Mouse (Mus musculus): Measurements from ENCODE around the gene 1600014C23Rik.
A peak's percentile ranks its signal among the peaks of the same experiment; 100 is the strongest.

Gene 1600014C23Rik

GRCm38 (mm10) chr17:45727481-45727880 is 6.2 kb downstream of the 1600014C23Rik start:
- DNase-seq (ENCODE audit: low spot score in 2 of 2): no peak

DNA sequence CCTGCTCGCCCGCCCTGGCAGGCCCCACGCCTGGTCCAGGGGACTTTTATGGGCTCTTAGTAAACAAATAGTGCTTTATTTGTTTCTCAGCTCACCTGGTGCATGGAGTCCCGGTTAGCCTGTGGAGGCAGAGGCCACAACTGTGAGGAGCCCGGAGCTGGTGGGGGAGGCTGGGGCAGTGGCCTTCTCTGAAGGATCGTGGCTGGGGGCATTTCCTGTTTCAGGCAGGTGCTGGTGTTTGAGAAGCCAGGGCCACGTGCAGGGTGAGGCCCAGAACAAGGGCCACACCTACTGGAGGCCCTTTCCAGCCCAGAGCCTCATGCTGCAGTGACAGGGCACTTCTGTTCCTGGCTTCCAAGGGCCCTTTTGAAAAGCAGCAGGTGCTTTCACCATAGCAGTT is 7.4 kb downstream of the 1600014C23Rik start:
- no peak for DNase-seq (ENCODE audit: low spot score in 2 of 2)

DNA sequence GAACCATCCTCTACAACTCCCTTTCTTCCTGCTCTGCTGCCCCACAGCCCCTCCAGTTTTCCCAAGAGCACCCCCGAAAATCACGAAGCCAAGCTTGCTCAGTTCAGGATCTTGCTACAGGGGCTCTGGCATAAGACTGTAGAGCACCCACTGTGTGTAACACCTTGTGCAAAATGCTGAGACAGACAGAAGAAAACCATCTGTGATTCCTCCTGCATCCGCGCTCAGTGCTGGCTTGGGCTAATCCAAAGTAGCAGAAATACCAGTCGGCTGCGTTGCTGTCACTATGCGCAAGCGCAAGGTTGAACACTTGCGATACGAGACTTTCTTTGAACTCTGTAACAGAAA is 9.1 kb downstream of the 1600014C23Rik start:
- peak in 1 of 2 experiments; percentile 14 for DNase-seq (ENCODE audit: low spot score in 2 of 2)

- DNase-seq (ENCODE audit: low spot score in 2 of 2): peak; percentile 86 to 88
Observed at GRCm38 (mm10) chr17:45723732-45724573, 9.7 kb downstream of the 1600014C23Rik start.

DNA sequence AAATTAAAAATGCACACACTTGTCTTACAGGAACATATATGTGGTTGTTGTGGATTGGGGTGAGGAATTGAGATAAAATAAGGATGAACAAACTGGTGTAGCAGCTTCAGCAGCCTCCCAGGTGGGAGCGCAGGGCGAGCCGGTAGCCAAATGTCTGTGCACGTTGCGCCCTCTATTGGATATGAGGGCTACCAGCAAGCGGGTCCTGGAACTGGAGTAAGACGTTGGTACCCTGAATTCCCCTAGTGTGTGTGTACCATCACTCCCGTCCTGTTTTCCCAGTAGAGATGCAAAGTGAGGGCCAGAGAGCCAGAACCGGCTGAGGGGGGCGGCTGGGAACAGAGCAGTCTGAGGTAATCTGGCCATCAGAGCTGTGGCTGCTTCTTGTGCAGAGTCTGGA is 15.3 kb downstream of the 1600014C23Rik start:
- DNase-seq (ENCODE audit: low spot score in 2 of 2): peak; percentile 67 to 86

DNA sequence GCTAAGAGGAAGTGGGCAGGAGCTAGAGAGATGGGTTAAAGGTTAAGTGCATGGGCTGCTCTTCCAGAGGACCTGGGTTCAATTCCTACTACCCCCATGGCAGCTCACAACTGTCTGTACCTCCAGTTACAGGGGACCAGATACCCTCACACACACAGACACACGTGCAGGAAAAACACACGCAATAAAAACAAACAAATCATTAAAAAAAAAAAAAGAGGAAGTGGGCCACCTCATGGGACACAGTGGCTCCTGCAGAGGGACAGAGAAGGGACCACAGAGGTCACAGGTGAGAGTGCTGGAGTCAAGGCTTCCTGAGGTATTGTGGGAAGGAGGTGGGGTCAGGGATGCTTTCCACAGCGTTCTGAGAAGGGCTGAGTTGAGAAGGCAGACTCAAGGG is 22.1 kb downstream of the 1600014C23Rik start:
- DNase-seq (ENCODE audit: low spot score in 2 of 2): no peak

- DNase-seq (ENCODE audit: low spot score in 2 of 2): no peak
Observed at GRCm38 (mm10) chr17:45710407-45710806, 23.2 kb downstream of the 1600014C23Rik start.

DNA sequence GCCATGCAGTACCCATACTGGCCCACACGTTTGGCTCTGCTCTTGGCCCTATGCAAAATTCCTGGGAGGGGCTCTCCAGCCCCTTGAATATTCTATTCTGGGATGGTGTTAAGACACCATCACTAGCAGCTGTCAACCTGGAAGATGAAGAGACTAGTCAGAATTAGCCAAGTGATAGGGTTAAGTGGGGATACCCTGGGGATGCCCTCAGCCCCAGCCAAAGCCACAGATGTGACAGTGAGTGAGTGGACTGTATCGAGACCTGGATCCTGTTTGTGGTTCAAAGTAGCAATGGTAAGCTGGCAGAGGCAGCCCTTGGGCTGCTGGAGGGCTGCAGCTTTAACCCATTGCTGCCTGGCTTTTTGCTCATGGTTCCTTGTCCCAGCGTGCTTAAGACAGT is 23.8 kb downstream of the 1600014C23Rik start:
- no peak for DNase-seq (ENCODE audit: low spot score in 2 of 2)

DNA sequence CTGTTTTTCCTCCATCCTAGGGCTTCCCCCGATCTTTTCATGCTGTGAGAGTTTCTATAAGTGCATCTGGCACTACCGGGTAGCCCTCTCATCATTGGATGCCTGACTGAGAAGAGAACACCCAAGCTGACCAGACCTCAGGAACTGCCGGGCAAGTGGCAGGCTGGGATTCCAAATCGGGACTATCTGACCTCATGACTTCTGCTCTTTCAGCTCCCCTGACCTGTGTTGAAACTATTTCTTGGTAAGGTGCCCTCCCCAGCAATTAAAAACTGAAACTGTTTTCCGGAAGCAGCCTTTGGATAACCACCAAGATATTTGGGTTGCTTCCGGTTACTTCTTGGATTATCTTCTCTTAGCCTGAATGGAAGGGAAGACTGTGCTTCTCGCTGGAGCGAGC is 25.5 kb downstream of the 1600014C23Rik start:
- DNase-seq (ENCODE audit: low spot score in 2 of 2): no peak

GRCm38 (mm10) chr17:45707376-45707775 is 26.3 kb downstream of the 1600014C23Rik start:
- DNase-seq (ENCODE audit: low spot score in 2 of 2): no peak

DNA sequence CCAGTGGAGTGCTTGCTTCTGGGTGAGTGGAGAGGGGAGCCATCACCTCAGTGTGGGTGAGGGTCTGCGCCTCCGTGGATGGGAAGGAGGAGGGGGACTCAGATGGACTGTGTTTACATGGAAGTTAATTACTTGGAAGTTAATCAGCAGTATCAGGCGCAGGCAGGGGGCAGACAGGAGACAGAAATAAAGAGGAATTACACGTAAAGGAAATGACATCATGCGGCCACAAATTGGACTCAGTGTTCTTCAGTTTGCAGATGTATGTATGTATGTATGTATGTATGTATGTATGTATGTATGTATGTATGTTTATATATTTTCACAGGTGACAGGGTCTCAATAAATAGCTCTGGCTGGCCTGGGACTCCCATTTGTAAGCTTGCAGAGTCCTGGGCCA is 26.8 kb downstream of the 1600014C23Rik start:
- no peak for DNase-seq (ENCODE audit: low spot score in 2 of 2)

- no peak for DNase-seq (ENCODE audit: low spot score in 2 of 2)
Observed at GRCm38 (mm10) chr17:45703187-45703586, 30.5 kb downstream of the 1600014C23Rik start.

GRCm38 (mm10) chr17:45702254-45702653 is 31.4 kb downstream of the 1600014C23Rik start:
- no peak for DNase-seq (ENCODE audit: low spot score in 2 of 2)

DNA sequence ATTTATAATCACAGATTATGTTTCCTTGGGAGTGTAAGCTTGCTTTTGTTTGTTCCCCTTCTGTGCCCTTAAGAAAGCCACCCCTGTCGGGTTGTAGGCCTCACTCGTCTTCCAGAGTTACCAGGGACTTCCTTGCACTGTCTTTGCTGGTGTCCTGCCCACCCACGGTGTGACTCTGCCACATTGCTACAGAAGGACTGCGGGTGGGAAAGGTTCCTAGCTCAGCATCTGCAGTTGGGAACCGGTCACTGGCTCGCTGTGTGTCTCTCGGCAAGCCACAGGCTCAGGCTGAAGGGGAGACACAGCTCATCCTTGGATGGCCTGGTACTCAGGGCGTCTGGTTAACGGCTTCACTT is 32.4 kb downstream of the 1600014C23Rik start:
- no peak for DNase-seq (ENCODE audit: low spot score in 2 of 2)

GRCm38 (mm10) chr17:45700496-45701235 is 33.0 kb downstream of the 1600014C23Rik start:
- no peak for DNase-seq (ENCODE audit: low spot score in 2 of 2)

- DNase-seq (ENCODE audit: low spot score in 2 of 2): no peak
Observed at GRCm38 (mm10) chr17:45699039-45699740, 34.5 kb downstream of the 1600014C23Rik start.

DNA sequence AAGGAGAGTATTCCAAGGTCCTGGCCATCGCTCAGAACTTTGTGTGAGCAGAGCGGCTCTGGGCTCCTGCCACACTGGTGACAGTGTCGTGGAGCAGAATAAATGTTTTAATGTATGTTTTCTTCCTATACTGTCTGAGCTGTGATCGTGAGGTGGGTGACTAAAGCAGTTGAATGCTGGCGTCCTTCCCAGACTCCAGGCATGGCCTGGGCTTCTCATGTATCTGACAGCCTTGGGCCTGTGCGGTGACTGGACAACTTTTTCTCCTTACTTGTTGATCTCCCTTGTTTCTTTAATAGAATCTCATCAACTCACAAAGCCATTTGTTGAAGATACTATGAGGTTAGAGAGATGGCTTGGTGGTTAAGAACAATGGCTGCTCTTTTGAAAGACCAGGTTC is 35.3 kb downstream of the 1600014C23Rik start:
- no peak for DNase-seq (ENCODE audit: low spot score in 2 of 2)

DNA sequence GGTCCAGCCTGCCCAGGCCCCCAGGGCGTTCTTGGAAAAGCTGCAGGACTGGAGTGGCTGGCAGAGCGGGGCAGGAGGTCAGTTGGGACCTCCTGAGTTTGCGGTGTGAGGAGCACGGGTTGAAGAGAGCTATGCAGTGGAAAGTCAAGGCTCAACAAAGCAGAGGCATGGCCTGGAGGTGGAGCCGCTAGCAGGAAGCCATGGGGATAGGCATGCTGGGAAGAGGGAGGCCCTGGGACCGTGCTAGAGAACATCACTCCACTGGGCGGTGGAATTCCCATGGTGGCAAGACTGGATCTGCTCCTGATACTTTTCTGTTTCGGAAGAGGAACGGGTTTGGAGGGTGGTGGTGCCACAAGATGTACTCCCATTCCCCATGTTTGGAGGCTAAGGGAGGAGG is 36.7 kb downstream of the 1600014C23Rik start:
- no peak for DNase-seq (ENCODE audit: low spot score in 2 of 2)

GRCm38 (mm10) chr17:45695227-45696120 is 38.2 kb downstream of the 1600014C23Rik start:
- DNase-seq (ENCODE audit: low spot score in 2 of 2): no peak

- no peak for DNase-seq (ENCODE audit: low spot score in 2 of 2)
Observed at GRCm38 (mm10) chr17:45693812-45694565, 39.7 kb downstream of the 1600014C23Rik start.

DNA sequence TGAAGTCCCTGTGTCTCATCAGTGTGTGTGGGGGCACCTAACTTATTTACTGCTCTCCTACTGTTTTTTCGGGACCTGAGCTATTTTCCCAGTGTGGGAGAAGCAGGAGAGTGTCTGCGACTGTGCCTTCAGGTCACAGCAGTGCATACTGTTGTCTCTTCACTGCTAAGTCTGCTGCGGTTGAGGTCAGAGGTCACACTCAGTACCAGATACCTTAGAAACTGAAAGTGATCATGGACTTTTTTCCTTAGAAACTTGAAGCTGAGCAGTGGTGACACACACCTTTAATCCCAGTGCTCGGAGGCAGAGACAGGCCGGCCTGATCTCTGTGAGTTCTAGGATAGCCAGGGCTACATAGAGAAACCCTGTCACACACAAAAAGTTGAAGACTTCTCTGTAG is 41.5 kb downstream of the 1600014C23Rik start:
- no peak for DNase-seq (ENCODE audit: low spot score in 2 of 2)
